Mouse (Mus musculus): ENCODE data around the gene Cdh22.
A peak's percentile ranks its signal among the peaks of the same experiment; 100 is the strongest.

Gene Cdh22

GRCm38 (mm10) chr2:165143487-165143886, 91.2 kb downstream of the Cdh22 start:
- DNase-seq, result no peak

- no peak for DNase-seq
Observed at GRCm38 (mm10) chr2:165136049-165136448, 98.6 kb downstream of the Cdh22 start.

- no peak for DNase-seq
Observed at GRCm38 (mm10) chr2:165133566-165133965, 101.1 kb downstream of the Cdh22 start.

- DNase-seq, result no peak
Observed at GRCm38 (mm10) chr2:165131428-165131827, 103.2 kb downstream of the Cdh22 start.

GRCm38 (mm10) chr2:165129189-165129588, 105.5 kb downstream of the Cdh22 start:
- no peak for DNase-seq

- no peak for DNase-seq
Observed at GRCm38 (mm10) chr2:165126896-165127562, 107.6 kb downstream of the Cdh22 start.

- peak; percentile 22 for DNase-seq
Observed at GRCm38 (mm10) chr2:165121206-165121840, 113.3 kb downstream of the Cdh22 start.

GRCm38 (mm10) chr2:165120765-165121164, 113.9 kb downstream of the Cdh22 start:
- DNase-seq, result no peak

GRCm38 (mm10) chr2:165113733-165114132, 120.9 kb downstream of the Cdh22 start:
- DNase-seq, result no peak

- DNase-seq, result peak; percentile 47
Observed at GRCm38 (mm10) chr2:165112149-165112548, 122.5 kb downstream of the Cdh22 start.

GRCm38 (mm10) chr2:165106585-165106984, 128.1 kb downstream of the Cdh22 start:
- no peak for DNase-seq

GRCm38 (mm10) chr2:165105513-165106079, 129.1 kb downstream of the Cdh22 start:
- no peak for DNase-seq

- DNase-seq, result no peak
Observed at GRCm38 (mm10) chr2:165102920-165103319, 131.7 kb downstream of the Cdh22 start.

- no peak for DNase-seq
Observed at GRCm38 (mm10) chr2:165100749-165101148, 133.9 kb downstream of the Cdh22 start.

- DNase-seq, result peak; percentile 74
Observed at GRCm38 (mm10) chr2:165098861-165099260, 135.8 kb downstream of the Cdh22 start.

GRCm38 (mm10) chr2:165096367-165096766, 138.3 kb downstream of the Cdh22 start:
- DNase-seq, result no peak

- no peak for DNase-seq
Observed at GRCm38 (mm10) chr2:165092393-165092792, 142.3 kb downstream of the Cdh22 start.

- DNase-seq, result no peak
Observed at GRCm38 (mm10) chr2:165091433-165091965, 143.2 kb downstream of the Cdh22 start.

GRCm38 (mm10) chr2:165090650-165091049, 144.0 kb downstream of the Cdh22 start, which contains the start of gene 1700025C18Rik:
1700025C18Rik (minus strand) TSS chr2:165090750.
- no peak for DNase-seq

GRCm38 (mm10) chr2:165089470-165089869, 145.2 kb downstream of the Cdh22 start:
- DNase-seq, result no peak

GRCm38 (mm10) chr2:165086634-165087033, 148.0 kb downstream of the Cdh22 start:
- no peak for DNase-seq

GRCm38 (mm10) chr2:165081257-165081656, 153.4 kb downstream of the Cdh22 start:
- no peak for DNase-seq

GRCm38 (mm10) chr2:165080657-165081056, 154.0 kb downstream of the Cdh22 start:
- no peak for DNase-seq

GRCm38 (mm10) chr2:165078605-165079004, 156.0 kb downstream of the Cdh22 start:
- no peak for DNase-seq
